Comparison of ENCODE assay signal across 7 mouse cellular contexts in the genomic region with DNA sequence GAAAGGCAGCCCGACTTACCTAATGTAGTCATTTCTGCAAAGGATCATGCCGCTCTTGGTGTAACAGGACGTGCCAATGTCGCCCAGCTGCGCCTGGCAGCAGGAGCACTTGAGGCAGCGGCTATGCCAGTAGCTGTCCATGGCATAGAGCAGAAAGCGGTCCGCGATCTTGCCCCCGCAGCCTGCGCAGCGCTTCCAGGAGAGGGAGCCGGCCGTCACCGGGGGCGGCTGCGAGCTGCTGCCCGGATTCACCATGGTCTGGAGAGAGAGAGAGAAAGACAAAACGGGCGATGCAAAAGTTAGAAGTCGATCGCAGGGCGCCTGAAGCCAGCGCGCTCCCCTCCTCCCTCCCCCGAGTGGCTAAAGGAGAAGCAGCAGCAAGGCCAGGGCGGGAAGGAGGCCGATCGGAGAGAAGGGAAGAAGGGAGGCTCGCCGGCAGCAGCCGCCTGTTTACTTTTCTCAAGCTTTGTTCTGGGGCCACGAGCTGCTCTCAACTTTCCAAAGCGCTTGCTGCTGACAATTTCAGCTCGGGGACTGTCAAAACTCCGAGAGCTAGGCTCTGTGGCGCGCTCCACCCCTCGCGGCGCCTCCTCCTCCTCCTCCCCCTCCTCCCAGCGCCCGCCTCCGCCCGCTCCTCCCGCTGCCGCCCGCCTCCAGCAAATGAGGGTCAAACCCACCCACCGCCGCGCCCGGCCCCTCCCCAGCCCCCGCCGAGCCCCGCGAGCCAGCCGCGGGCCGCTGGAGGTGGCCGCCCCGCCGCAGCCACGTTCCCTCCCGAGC. TPM values are rescaled to one million over a fixed set of nuclear protein-coding genes. Genes with fewer than 3 reads are reported as not detected.
DNase-seq lines count a peak whose midpoint lies in the region; ATAC-seq and TF ChIP-seq lines count a peak whose summit lies in the region.

No protein-coding gene starts in this region.

- under 1% methylated on average over 61 of the region's 64 CpGs for WGBS in liver, embryonic 11.5 days

- peak overlapping the region; percentile 18 for H3ac ChIP-seq in myocyte (ENCODE audit: control insufficient read depth, insufficient read length)

- peak; percentile 71 for ATAC-seq in liver, embryonic 11.5 days (replicated peaks; ENCODE audit: low FRiP score)

- H3K27me3 ChIP-seq in liver, embryonic 11.5 days (replicated peaks; ENCODE audit: control insufficient read depth, insufficient read depth, low read length), result no peaks in the 10 kb centered on the region
- H3K27me3 ChIP-seq in myocyte (ENCODE audit: control insufficient read depth, insufficient read depth, insufficient read length), result no peaks in the 10 kb centered on the region

- no peak for TF ChIP-seq CTCF in cortical plate, adult 2 months (IDR thresholded peaks at IDR 0.05; ENCODE audit: extremely low read depth, insufficient read depth, low read length)

- TF ChIP-seq POLR2A in cortical plate, adult 2 months (IDR thresholded peaks at IDR 0.05; ENCODE audit: extremely low read depth, insufficient read depth, low read length), result peak; percentile 47; the same call in 1 of the 2 replicates
- TF ChIP-seq POLR2A in myocyte (IDR thresholded peaks at IDR 0.05; ENCODE audit: insufficient read length, low read depth), result peak; percentile 56

- DNase-seq in adrenal gland, adult 2 months, result peak; percentile 96
- DNase-seq in heart, adult 11 months, result peak; percentile 99
- DNase-seq in kidney, adult 11 months, result peak; percentile 83
- DNase-seq in liver, embryonic 11.5 days (ENCODE audit: low spot score), result peak; percentile 88
- DNase-seq in spleen, postnatal 4 days (ENCODE audit: low spot score in 2 of 2), result peak; percentile 73 to 84

- no peaks in the 10 kb centered on the region for H3K9me3 ChIP-seq in liver, embryonic 11.5 days (ENCODE audit: control insufficient read depth, low read length)

- H3K36me3 ChIP-seq in liver, embryonic 11.5 days (ENCODE audit: control insufficient read depth, insufficient read depth, low read length), result no peaks in the 10 kb centered on the region
- H3K36me3 ChIP-seq in myocyte (ENCODE audit: control insufficient read depth, insufficient read depth), result peaks cover 30% of the 10 kb centered on the region

- peak overlapping the region; percentile 65 for H3K9ac ChIP-seq in liver, embryonic 11.5 days (ENCODE audit: low read depth, low read length)

- peaks cover 2% of the 10 kb centered on the region; the same call in 1 of the 2 replicates for H3K4me1 ChIP-seq in cortical plate, adult 2 months (ENCODE audit: control insufficient read depth, insufficient read depth, low read length)
- peaks cover 25% of the 10 kb centered on the region for H3K4me1 ChIP-seq in liver, embryonic 11.5 days (replicated peaks; ENCODE audit: control insufficient read depth, insufficient read depth, low read length)

- peak overlapping the region; percentile 87 for H3K4me2 ChIP-seq in liver, embryonic 11.5 days
- peak overlapping the region; percentile 74 for H3K4me2 ChIP-seq in myocyte (ENCODE audit: low read depth)

- peaks cover 68% of the 10 kb centered on the region for H3K79me2 ChIP-seq in myocyte (ENCODE audit: control insufficient read depth, insufficient read depth)

- H3K27ac ChIP-seq in cortical plate, adult 2 months (ENCODE audit: insufficient read depth, low read length), result peak overlapping the region; percentile 90
- H3K27ac ChIP-seq in liver, embryonic 11.5 days (ENCODE audit: low read depth, low read length), result peak overlapping the region; percentile 90

- H3K4me3 ChIP-seq in cortical plate, adult 2 months (ENCODE audit: insufficient read depth, low read length), result peak overlapping the region; percentile 67
- H3K4me3 ChIP-seq in liver, embryonic 11.5 days (ENCODE audit: low read depth, low read length), result peak overlapping the region; percentile 88
- peak overlapping the region; percentile 92 for H3K4me3 ChIP-seq in myocyte

TF ChIP-seq in myocyte, 11 proteins besides CTCF, POLR2A, EP300 and RAD21:
- TF ChIP-seq USF1 (IDR thresholded peaks at IDR 0.05; ENCODE audit: low read depth) (no peak), TCF3 (IDR thresholded peaks at IDR 0.05; ENCODE audit: insufficient read length, low read depth) (no peak), POLR2AphosphoS2 (IDR thresholded peaks at IDR 0.05; ENCODE audit: insufficient read length, low read depth) (peak; percentile 34), CEBPB (IDR thresholded peaks at IDR 0.05; ENCODE audit: insufficient read depth, poor library complexity, severe bottlenecking) (no peak), SRF (IDR thresholded peaks at IDR 0.05; ENCODE audit: control insufficient read depth, insufficient read length, low read depth) (no peak), TCF12 (IDR thresholded peaks at IDR 0.05; ENCODE audit: insufficient read depth, poor library complexity, severe bottlenecking) (no peak), MYOD1 (IDR thresholded peaks at IDR 0.05; ENCODE audit: control insufficient read depth in 1 of 3, insufficient read length in 2 of 3, low read depth in 2 of 3) (no peak), REST (IDR thresholded peaks at IDR 0.05; ENCODE audit: insufficient read depth, insufficient read length) (no peak), MYOG (IDR thresholded peaks at IDR 0.05; ENCODE audit: control insufficient read depth in 1 of 3, insufficient read depth in 1 of 3, insufficient read length in 2 of 3, low read depth in 2 of 3) (peak in 1 of 3 experiments; percentile 25)

RNA-seq across cellular contexts. Expression of a gene that starts 3.0 kb away (rescaled TPM):
- total RNA-seq in adrenal gland, adult 2 months (2021), result 10 to 100 TPM; 59.0 to 93.4 TPM
- polyA plus RNA-seq in adrenal gland, adult 2 months (2012; rRNA removed), result 103 and 112 TPM in 2 replicates
- polyA plus RNA-seq in cortical plate, adult 2 months (2012; rRNA removed), result 338 and 350 TPM in 2 replicates
- polyA plus RNA-seq in liver, embryonic 11.5 days (2014; fragmentation: Nextera tagmentation; extraction: Ambion mirVana), result 38.4 and 43.4 TPM in 2 replicates
- 75.0 TPM for polyA plus RNA-seq in myocyte (2012; fragmentation: generic; extraction: Trizol)

Comparison
In these comparisons a context has a peak if more than half of its experiments do, and no peak if none do; other contexts are left out.
1. Peak in every context shown above with its lines: DNase-seq, ATAC-seq, H3K4me3 ChIP-seq and H3K27ac ChIP-seq.